Mouse (Mus musculus) C2C12 (cell line): Measurements from ENCODE around the gene Cabin1. TPM values are rescaled to one million over a fixed set of nuclear protein-coding genes. Genes with fewer than 3 reads are reported as not detected.

Experiments
- H3K27me3 ChIP-seq: one replicate; pipeline ENCODE4 v1.6.1; 2011; ENCODE audit not compliant: control insufficient read depth, insufficient read depth, insufficient read length
- H3K36me3 ChIP-seq: one replicate; pipeline ENCODE4 v1.6.1; 2011; ENCODE audit not compliant: control insufficient read depth, insufficient read depth
- H3K4me3 ChIP-seq: one replicate; pipeline ENCODE4 v1.5.1; 2011; ENCODE audit warnings: mild to moderate bottlenecking, control low read depth; ENCODE audit not compliant: poor library complexity, insufficient read depth, severe bottlenecking
- H3K79me2 ChIP-seq: one replicate; pipeline ENCODE4 v1.6.1; 2011; ENCODE audit not compliant: control insufficient read depth, insufficient read depth
- H3K79me3 ChIP-seq: one replicate; pipeline ENCODE4 v1.6.1; 2011; ENCODE audit warnings: low read depth, control low read depth
- H3ac ChIP-seq: one replicate; pipeline ENCODE3; 2011; ENCODE audit warnings: low read depth; ENCODE audit not compliant: control insufficient read depth, insufficient read length
- CEBPB ChIP-seq: IDR thresholded peaks from one replicate; pipeline ENCODE4 v1.6.1; 2011; ENCODE audit warnings: low read depth, mild to moderate bottlenecking, control low read depth, moderate library complexity
- CTCF ChIP-seq: IDR thresholded peaks from one replicate; pipeline ENCODE4 v1.5.1; 2011; ENCODE audit not compliant: control insufficient read depth, insufficient read depth, insufficient read length
- FOSL1 ChIP-seq: IDR thresholded peaks from one replicate; pipeline ENCODE4 v1.8.0; 2011; ENCODE audit warnings: mild to moderate bottlenecking, low read length; ENCODE audit not compliant: poor library complexity, insufficient read depth, severe bottlenecking
- MAX ChIP-seq: IDR thresholded peaks from one replicate; pipeline ENCODE4 v1.6.1; 2011; ENCODE audit warnings: mild to moderate bottlenecking, control low read depth
- MYOD1 ChIP-seq: IDR thresholded peaks from one replicate; pipeline ENCODE4 v1.6.1; 2011; ENCODE audit warnings: low read depth; ENCODE audit not compliant: control insufficient read depth, insufficient read length
- MYOG ChIP-seq: IDR thresholded peaks from one replicate; pipeline ENCODE4 v1.6.1; 2011; ENCODE audit not compliant: control insufficient read depth, insufficient read length; ENCODE audit errors: extremely low read depth
- USF1 ChIP-seq: IDR thresholded peaks from one replicate; pipeline ENCODE4 v1.6.1; 2011; ENCODE audit warnings: low read depth, mild to moderate bottlenecking, control low read depth, moderate library complexity
- polyA plus RNA-seq: library from polyadenylated mRNA; unstranded; fragments of >200 nt; fragmentation: generic; extraction: Trizol; gene quantifications from one replicate; pipeline ENCODE4 v1.2.1, GENCODE M21; 2012; ENCODE audit warnings: missing spikeins

Gene Cabin1
- polyA plus RNA-seq, 1 experiment, result 24.5 TPM

DNA sequence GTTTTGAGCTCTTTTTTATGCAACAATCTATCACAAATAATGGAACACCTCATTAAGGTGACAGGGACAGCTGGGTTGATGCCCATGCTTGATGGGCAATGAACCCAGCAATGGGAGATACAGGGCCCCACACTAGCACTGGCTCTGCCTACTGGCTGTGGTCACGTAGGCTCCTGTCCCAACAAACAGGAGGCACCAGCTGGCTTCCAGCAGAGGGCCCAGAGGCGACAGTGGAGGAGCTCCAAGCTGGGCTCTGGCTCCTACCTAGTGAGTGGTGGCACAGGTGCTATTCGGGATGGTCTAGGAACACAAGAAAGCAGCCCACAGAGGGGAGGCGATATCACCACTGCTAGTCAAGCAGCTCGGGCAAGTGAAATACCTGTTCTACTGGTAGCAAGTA lies 69.1 kb downstream of the Cabin1 start:
- no peak for TF ChIP-seq CTCF
- TF ChIP-seq MAX, result no peak
- no peak for TF ChIP-seq USF1
- TF ChIP-seq CEBPB, result no peak
- TF ChIP-seq MYOD1, result no peak
- no peak for TF ChIP-seq MYOG
- TF ChIP-seq FOSL1, result no peak
- H3K79me3 ChIP-seq, result no peaks in the 10 kb centered on the region
- H3K36me3 ChIP-seq, result peaks cover 90% of the 10 kb centered on the region
- H3K4me3 ChIP-seq, result no peak overlapping the region
- no peaks in the 10 kb centered on the region for H3K79me2 ChIP-seq
- no peaks in the 10 kb centered on the region for H3K27me3 ChIP-seq
- H3ac ChIP-seq, result no peak overlapping the region

- no peak overlapping the region for H3ac ChIP-seq
- TF ChIP-seq MAX (no peak), CTCF (no peak), MYOD1 (no peak), MYOG (no peak), FOSL1 (no peak), USF1 (no peak), CEBPB (no peak)
- no peaks in the 10 kb centered on the region for H3K79me3 ChIP-seq
- H3K79me2 ChIP-seq, result no peaks in the 10 kb centered on the region
- H3K36me3 ChIP-seq, result peaks cover 88% of the 10 kb centered on the region
- H3K27me3 ChIP-seq, result no peaks in the 10 kb centered on the region
- H3K4me3 ChIP-seq, result no peak overlapping the region
Observed at GRCm38 (mm10) chr10:75694567-75694966, 69.6 kb downstream of the Cabin1 start.

DNA sequence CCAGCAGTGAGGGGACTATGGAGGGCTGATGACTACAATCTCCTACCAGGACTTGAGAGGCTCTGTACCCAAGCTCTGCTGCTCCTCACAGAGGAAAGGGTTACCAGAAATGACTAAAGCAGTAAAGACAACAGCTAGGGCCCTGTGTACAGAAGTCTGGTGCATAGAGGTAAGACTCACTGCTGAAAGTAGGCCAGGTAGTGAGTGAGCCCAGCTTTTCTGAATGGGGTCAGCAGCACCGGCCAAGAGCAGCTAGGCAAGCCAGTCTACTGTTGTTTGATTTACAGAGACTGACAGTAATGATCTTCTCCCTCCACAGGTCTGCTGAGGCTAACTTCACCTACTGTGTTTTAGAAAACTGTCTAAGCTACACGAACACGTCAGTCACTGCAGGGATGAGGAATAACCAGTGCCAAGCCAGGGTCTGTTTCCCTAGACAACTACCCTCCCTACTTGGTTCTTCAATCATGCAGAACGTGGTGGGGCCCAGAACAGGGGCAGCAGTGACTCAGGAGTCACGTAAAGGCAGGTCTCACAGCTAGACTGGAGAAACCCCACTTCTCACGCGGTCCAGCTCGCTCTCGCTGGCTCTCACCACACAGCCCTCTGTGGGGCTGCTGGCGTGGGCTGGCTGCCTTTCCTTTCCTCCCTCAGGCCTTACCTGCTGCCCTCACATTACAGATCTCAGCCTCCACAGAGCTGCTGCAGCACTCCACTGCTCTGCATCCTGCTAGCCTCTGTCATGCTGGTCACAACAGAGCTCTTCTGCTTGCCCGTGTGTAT lies 70.5 kb downstream of the Cabin1 start:
- peaks cover 85% of the 10 kb centered on the region for H3K36me3 ChIP-seq
- H3K79me3 ChIP-seq, result no peaks in the 10 kb centered on the region
- no peaks in the 10 kb centered on the region for H3K27me3 ChIP-seq
- H3K4me3 ChIP-seq, result no peak overlapping the region
- TF ChIP-seq FOSL1 (no peak), CEBPB (no peak), MAX (no peak), CTCF (no peak), USF1 (no peak), MYOD1 (no peak), MYOG (no peak)
- no peaks in the 10 kb centered on the region for H3K79me2 ChIP-seq
- H3ac ChIP-seq, result no peak overlapping the region

DNA sequence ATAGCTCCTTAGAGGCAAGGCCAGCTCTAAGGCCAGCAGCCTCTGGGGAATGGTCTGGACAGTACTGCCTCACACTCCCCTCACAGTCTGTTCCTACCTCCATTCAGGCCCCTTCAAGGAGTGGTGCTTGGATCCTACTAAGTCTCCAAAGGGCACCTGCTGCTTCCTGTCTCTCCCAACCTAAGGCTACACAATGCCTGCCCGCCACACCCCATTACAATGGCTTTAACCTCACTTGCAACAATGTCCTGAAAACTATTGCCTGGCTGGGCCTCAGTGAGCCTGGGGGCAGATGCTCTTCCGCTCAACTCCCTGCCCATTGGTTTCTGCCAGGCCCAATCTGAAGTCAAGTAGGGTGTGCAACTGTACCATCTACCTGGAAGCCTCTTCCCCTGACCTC lies 75.5 kb downstream of the Cabin1 start:
- peaks cover 63% of the 10 kb centered on the region for H3K36me3 ChIP-seq
- no peaks in the 10 kb centered on the region for H3K79me3 ChIP-seq
- H3K79me2 ChIP-seq, result no peaks in the 10 kb centered on the region

GRCm38 (mm10) chr10:75686724-75687123 lies 77.4 kb downstream of the Cabin1 start:
- H3ac ChIP-seq, result no peak overlapping the region
- no peaks in the 10 kb centered on the region for H3K79me2 ChIP-seq
- TF ChIP-seq CEBPB, result no peak
- no peak for TF ChIP-seq MAX
- no peak for TF ChIP-seq FOSL1
- TF ChIP-seq CTCF, result no peak
- no peak for TF ChIP-seq USF1
- no peak for TF ChIP-seq MYOD1
- no peak for TF ChIP-seq MYOG
- H3K79me3 ChIP-seq, result no peaks in the 10 kb centered on the region
- no peaks in the 10 kb centered on the region for H3K27me3 ChIP-seq
- H3K36me3 ChIP-seq, result peaks cover 61% of the 10 kb centered on the region
- no peak overlapping the region for H3K4me3 ChIP-seq

More for the DNA sequence above, 75.5 kb downstream of the Cabin1 start:
- no peak for TF ChIP-seq MYOD1
- no peak for TF ChIP-seq CTCF
- TF ChIP-seq USF1, result no peak
- TF ChIP-seq MYOG, result no peak
- TF ChIP-seq FOSL1, result no peak
- no peak overlapping the region for H3K4me3 ChIP-seq
- H3K27me3 ChIP-seq, result no peaks in the 10 kb centered on the region
- H3ac ChIP-seq, result no peak overlapping the region
